Mouse (Mus musculus) MEL (cell line): Measurements from ENCODE around the gene Atf7. TPM values are rescaled to one million over a fixed set of nuclear protein-coding genes. Genes with fewer than 3 reads are reported as not detected.

ENCODE experiments used
- DNase-seq: peaks from one replicate; pipeline ENCODE4 v3.0.0; 2011; ENCODE audit warnings: low read depth, low spot score
- H3K27ac ChIP-seq: 2 replicates; pipeline ENCODE4 v1.5.1; 2012; ENCODE audit warnings: low read depth, mild to moderate bottlenecking, control low read depth, low read length, moderate library complexity; ENCODE audit not compliant: control insufficient read depth
- H3K27me3 ChIP-seq, 2 experiments: fragments of 150-350 bp in 1 of 2; sonication (generic) in 1 of 2; 2 replicates each; pipeline ENCODE4 v1.6.1; 2012; ENCODE audit warnings: low read length in 2 of 2, mild to moderate bottlenecking in 2 of 2, improper control_type of control experiment in 1 of 2, moderate library complexity in 1 of 2; ENCODE audit not compliant: insufficient read depth in 2 of 2, control insufficient read depth in 1 of 2
- H3K36me3 ChIP-seq, 2 experiments: 2 replicates each; pipeline ENCODE4 v1.6.1; 2012 to 2014; ENCODE audit warnings: low read length in 2 of 2, improper control_type of control experiment in 1 of 2, inconsistent platforms in 1 of 2, mild to moderate bottlenecking in 1 of 2; ENCODE audit not compliant: insufficient read depth in 2 of 2, control insufficient read depth in 1 of 2
- H3K4me1 ChIP-seq, 2 experiments: fragments of 150-350 bp in 1 of 2; sonication (generic) in 1 of 2; 2 replicates each; pipeline ENCODE4 v1.6.1; 2012; ENCODE audit warnings: low read length in 2 of 2, improper control_type of control experiment in 1 of 2, mild to moderate bottlenecking in 1 of 2; ENCODE audit not compliant: insufficient read depth in 2 of 2, control insufficient read depth in 1 of 2
- H3K4me3 ChIP-seq, 2 experiments: fragments of 150-350 bp in 1 of 2; sonication (generic) in 1 of 2; 2 replicates each; pipeline ENCODE4 v1.5.1; 2012; ENCODE audit warnings: low read depth in 2 of 2, low read length in 2 of 2, mild to moderate bottlenecking in 2 of 2, moderate library complexity in 2 of 2, control low read depth in 1 of 2, improper control_type of control experiment in 1 of 2; ENCODE audit not compliant: control insufficient read depth in 1 of 2, insufficient read depth in 1 of 2
- H3K79me2 ChIP-seq: 2 replicates; pipeline ENCODE4 v1.6.1; 2012; ENCODE audit warnings: mild to moderate bottlenecking, low read length, moderate library complexity; ENCODE audit not compliant: control insufficient read depth, poor library complexity, insufficient read depth
- H3K9ac ChIP-seq: 2 replicates; pipeline ENCODE4 v1.6.1; 2012; ENCODE audit warnings: low read depth, mild to moderate bottlenecking, control low read depth, low read length, moderate library complexity; ENCODE audit not compliant: control insufficient read depth, poor library complexity, severe bottlenecking
- H3K9me3 ChIP-seq: fragments of 150-350 bp; sonication (generic); replicated peaks from 2 replicates; pipeline ENCODE4 v1.6.1; 2012; ENCODE audit warnings: mild to moderate bottlenecking, low read length, improper control_type of control experiment, moderate library complexity; ENCODE audit not compliant: insufficient read depth
- BHLHE40 ChIP-seq: IDR thresholded peaks from 2 replicates; pipeline ENCODE4 v1.6.1; 2012; ENCODE audit warnings: low read depth, mild to moderate bottlenecking, inconsistent platforms, low read length, improper control_type of control experiment, borderline replicate concordance
- CHD1 ChIP-seq: IDR thresholded peaks from 2 replicates; pipeline ENCODE4 v1.6.1; 2012; ENCODE audit warnings: low read depth, mild to moderate bottlenecking, inconsistent platforms, low read length, improper control_type of control experiment
- CHD2 ChIP-seq: IDR thresholded peaks from 2 replicates; pipeline ENCODE4 v1.6.1; 2011; ENCODE audit warnings: low read length, improper control_type of control experiment
- CTCF ChIP-seq, 3 experiments: IDR thresholded peaks in 2 of 3; conservative IDR thresholded peaks in 1 of 3; 2 replicates each; pipeline ENCODE4 v1.5.1; 2011 to 2012; ENCODE audit warnings: low read length in 3 of 3, low read depth in 2 of 3, mild to moderate bottlenecking in 2 of 3, improper control_type of control experiment in 1 of 3, inconsistent platforms in 1 of 3, mixed read lengths in 1 of 3, moderate library complexity in 1 of 3; ENCODE audit not compliant: control insufficient read depth in 1 of 3, insufficient read depth in 1 of 3, poor library complexity in 1 of 3, severe bottlenecking in 1 of 3
- E2F4 ChIP-seq: IDR thresholded peaks from 2 replicates; pipeline ENCODE4 v1.6.1; 2011; ENCODE audit warnings: low read depth, low read length, improper control_type of control experiment, borderline replicate concordance
- EP300 ChIP-seq, 2 experiments: IDR thresholded peaks; 2 replicates each; pipeline ENCODE4 v1.6.1; 2011; ENCODE audit warnings: improper control_type of control experiment in 2 of 2, low read length in 2 of 2, low read depth in 1 of 2, mild to moderate bottlenecking in 1 of 2
- ETS1 ChIP-seq: IDR thresholded peaks from 2 replicates; pipeline ENCODE4 v1.6.1; 2012; ENCODE audit warnings: low read depth, mild to moderate bottlenecking, inconsistent platforms, low read length, improper control_type of control experiment, moderate library complexity
- GABPA ChIP-seq: IDR thresholded peaks from 2 replicates; pipeline ENCODE4 v1.6.1; 2012; ENCODE audit warnings: low read depth, mild to moderate bottlenecking, inconsistent platforms, low read length, improper control_type of control experiment, moderate library complexity
- GATA1 ChIP-seq: IDR thresholded peaks from 2 replicates; pipeline ENCODE4 v1.6.1; 2011; ENCODE audit warnings: low read depth, low read length, improper control_type of control experiment
- HCFC1 ChIP-seq: IDR thresholded peaks from 2 replicates; pipeline ENCODE4 v1.6.1; 2012; ENCODE audit warnings: low read depth, mild to moderate bottlenecking, inconsistent platforms, low read length, improper control_type of control experiment, moderate library complexity
- JUND ChIP-seq: IDR thresholded peaks from 2 replicates; pipeline ENCODE4 v1.6.1; 2011; ENCODE audit warnings: low read depth, mild to moderate bottlenecking, improper control_type of control experiment, low read length
- KAT2A ChIP-seq: conservative IDR thresholded peaks from 2 replicates; pipeline ENCODE4 v1.6.1; 2012; ENCODE audit warnings: low read depth, low read length, improper control_type of control experiment, inconsistent platforms
- MAFK ChIP-seq: IDR thresholded peaks from 2 replicates; pipeline ENCODE4 v1.6.1; 2011; ENCODE audit warnings: low read depth, mild to moderate bottlenecking, low read length, improper control_type of control experiment, borderline replicate concordance
- MAX ChIP-seq: IDR thresholded peaks from 2 replicates; pipeline ENCODE4 v1.6.1; 2011; ENCODE audit warnings: low read length, improper control_type of control experiment
- MAZ ChIP-seq: IDR thresholded peaks from 2 replicates; pipeline ENCODE4 v1.6.1; 2012; ENCODE audit warnings: low read depth, mild to moderate bottlenecking, inconsistent platforms, low read length, improper control_type of control experiment
- MEF2A ChIP-seq: IDR thresholded peaks from 2 replicates; pipeline ENCODE4 v1.6.1; 2014; ENCODE audit warnings: low read depth, mild to moderate bottlenecking, inconsistent platforms, low read length, improper control_type of control experiment; ENCODE audit not compliant: poor library complexity, insufficient replicate concordance, severe bottlenecking; ENCODE audit errors: extremely low read depth
- MXI1 ChIP-seq: IDR thresholded peaks from 2 replicates; pipeline ENCODE4 v1.6.1; 2011; ENCODE audit warnings: mild to moderate bottlenecking, low read depth, low read length, improper control_type of control experiment
- MYB ChIP-seq: IDR thresholded peaks from 2 replicates; pipeline ENCODE4 v1.6.1; 2011; ENCODE audit warnings: mild to moderate bottlenecking, low read depth, low read length, improper control_type of control experiment
- NELFE ChIP-seq: IDR thresholded peaks from 2 replicates; pipeline ENCODE4 v1.6.1; 2011; ENCODE audit warnings: low read depth, low read length, improper control_type of control experiment
- NRF1 ChIP-seq: IDR thresholded peaks from 2 replicates; pipeline ENCODE4 v1.6.1; 2014; ENCODE audit warnings: low read depth, mild to moderate bottlenecking, inconsistent platforms, low read length, improper control_type of control experiment, moderate library complexity; ENCODE audit not compliant: poor library complexity, insufficient read depth, severe bottlenecking
- POLR2A ChIP-seq, 2 experiments: IDR thresholded peaks; 2 replicates each; pipeline ENCODE4 v1.6.1; 2011 to 2012; ENCODE audit warnings: low read length in 2 of 2, mild to moderate bottlenecking in 2 of 2, control low read depth in 1 of 2, improper control_type of control experiment in 1 of 2, low read depth in 1 of 2, moderate library complexity in 1 of 2; ENCODE audit not compliant: control insufficient read depth in 1 of 2, insufficient read depth in 1 of 2, poor library complexity in 1 of 2
- POLR2AphosphoS2 ChIP-seq: IDR thresholded peaks from 2 replicates; pipeline ENCODE4 v1.6.1; 2011; ENCODE audit warnings: low read length, improper control_type of control experiment
- POLR2AphosphoS5 ChIP-seq: IDR thresholded peaks from 2 replicates; pipeline ENCODE4 v1.6.1; 2012; ENCODE audit warnings: low read depth, borderline replicate concordance, mild to moderate bottlenecking, inconsistent platforms, low read length, moderate library complexity, mixed read lengths
- RAD21 ChIP-seq: IDR thresholded peaks from 2 replicates; pipeline ENCODE4 v1.6.1; 2011; ENCODE audit warnings: mild to moderate bottlenecking, low read depth, low read length, improper control_type of control experiment
- RCOR1 ChIP-seq: IDR thresholded peaks from 2 replicates; pipeline ENCODE4 v1.6.1; 2012; ENCODE audit warnings: low read depth, mild to moderate bottlenecking, inconsistent platforms, low read length, improper control_type of control experiment
- SIN3A ChIP-seq: IDR thresholded peaks from 2 replicates; pipeline ENCODE4 v1.6.1; 2012; ENCODE audit warnings: low read length, improper control_type of control experiment, inconsistent platforms
- SMC3 ChIP-seq: IDR thresholded peaks from 2 replicates; pipeline ENCODE4 v1.6.1; 2011; ENCODE audit warnings: low read depth, low read length, improper control_type of control experiment
- TAL1 ChIP-seq: IDR thresholded peaks from 2 replicates; pipeline ENCODE4 v1.6.1; 2012; ENCODE audit warnings: mild to moderate bottlenecking, inconsistent platforms, low read length, moderate library complexity, mixed read lengths
- TCF12 ChIP-seq: IDR thresholded peaks from 2 replicates; pipeline ENCODE4 v1.6.1; 2014; ENCODE audit warnings: low read depth, mild to moderate bottlenecking, inconsistent platforms, low read length, improper control_type of control experiment, moderate library complexity
- UBTF ChIP-seq: IDR thresholded peaks from 2 replicates; pipeline ENCODE4 v1.6.1; 2012; ENCODE audit warnings: low read depth, mild to moderate bottlenecking, inconsistent platforms, low read length, improper control_type of control experiment, moderate library complexity, borderline replicate concordance; ENCODE audit not compliant: insufficient read depth
- USF2 ChIP-seq, 2 experiments: IDR thresholded peaks; 2 replicates each; pipeline ENCODE4 v1.6.1; 2011 to 2012; ENCODE audit warnings: improper control_type of control experiment in 2 of 2, low read length in 2 of 2, borderline replicate concordance in 1 of 2, inconsistent platforms in 1 of 2, low read depth in 1 of 2, mild to moderate bottlenecking in 1 of 2; ENCODE audit not compliant: insufficient read depth in 1 of 2
- ZC3H11A ChIP-seq: IDR thresholded peaks from 2 replicates; pipeline ENCODE4 v1.6.1; 2012; ENCODE audit warnings: low read depth, mild to moderate bottlenecking, inconsistent platforms, low read length, improper control_type of control experiment
- ZMIZ1 ChIP-seq: IDR thresholded peaks from 2 replicates; pipeline ENCODE4 v1.6.1; 2012; ENCODE audit warnings: low read depth, mild to moderate bottlenecking, inconsistent platforms, low read length, improper control_type of control experiment, moderate library complexity
- ZNF384 ChIP-seq: IDR thresholded peaks from 2 replicates; pipeline ENCODE4 v1.6.1; 2012; ENCODE audit warnings: low read depth, mild to moderate bottlenecking, inconsistent platforms, low read length, improper control_type of control experiment
- polyA plus RNA-seq, 2 experiments: library from polyadenylated mRNA; stranded (reverse) in 1 of 2; unstranded in 1 of 2; fragments of >175 nt in 1 of 2; fragments of >200 nt in 1 of 2; gene quantifications; 2 replicates each; pipeline versions ENCODE4 v1.2.1 to v1.2.4; 2012; ENCODE audit warnings: low replicate concordance in 2 of 2, low read depth in 1 of 2; ENCODE audit not compliant: insufficient read length in 2 of 2, insufficient read depth in 1 of 2, missing spikeins in 1 of 2
- total RNA-seq: library from RNA; depleted of rRNA; stranded (reverse); fragments of 300-350 nt; gene quantifications from 2 replicates; pipeline ENCODE4 v1.2.3, GENCODE M21; 2012

Gene Atf7
- total and polyA plus RNA-seq, 3 experiments: 12.8 to 49.6 TPM; not detected in 1

DNA sequence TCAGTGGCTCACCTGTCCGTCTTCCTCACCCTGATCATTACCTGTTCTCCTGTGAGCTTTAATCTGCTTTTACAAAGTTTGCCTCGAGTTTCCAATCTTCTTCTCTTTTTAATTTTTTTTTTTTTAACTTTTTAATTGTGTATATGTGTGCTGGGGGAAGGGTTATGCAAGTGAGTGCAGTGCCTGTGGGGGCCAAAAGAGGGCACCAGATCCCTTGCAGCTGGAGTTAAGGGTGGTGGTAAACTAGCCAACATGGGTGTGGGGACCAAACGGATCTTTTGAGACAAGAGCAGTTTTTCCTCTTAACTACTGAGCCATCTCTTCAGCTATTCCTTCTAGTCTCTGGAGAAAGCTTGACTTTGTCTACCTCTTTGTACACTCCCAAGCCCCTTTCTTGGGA lies 97.3 kb downstream of the Atf7 start:
- Histone ChIP-seq H3K36me3 (peaks cover 0 to 12% of the 10 kb centered on the region in 2 experiments; a peak in 2 of 4 replicates), H3K9ac (no peak overlapping the region), H3K4me3 (no peak overlapping the region), H3K79me2 (no peaks in the 10 kb centered on the region), H3K27ac (no peak overlapping the region), H3K27me3 (no peaks in the 10 kb centered on the region), H3K4me1 (no peaks in the 10 kb centered on the region), H3K9me3 (no peaks in the 10 kb centered on the region)
- DNase-seq: peak; percentile 65
- no peak for TF ChIP-seq RCOR1
- TF ChIP-seq E2F4: no peak
- TF ChIP-seq ZNF384: peak; percentile 53
- TF ChIP-seq GATA1: no peak
- TF ChIP-seq POLR2AphosphoS5: no peak
- TF ChIP-seq MAZ: no peak
- no peak for TF ChIP-seq POLR2AphosphoS2
- TF ChIP-seq EP300 (IDR thresholded peaks at IDR 0.05; ENCODE audit: low read depth in 1 of 2, low read length in 2 of 2): no peak
- no peak for TF ChIP-seq MAFK
- no peak for TF ChIP-seq USF2 (IDR thresholded peaks at IDR 0.05; ENCODE audit: borderline replicate concordance in 1 of 2, insufficient read depth in 1 of 2, low read depth in 1 of 2, low read length in 2 of 2)
- TF ChIP-seq MXI1: no peak
- no peak for TF ChIP-seq ZMIZ1
- TF ChIP-seq KAT2A: no peak
- TF ChIP-seq BHLHE40: no peak
- peak; percentile 66 for TF ChIP-seq RAD21
- no peak for TF ChIP-seq POLR2A (IDR thresholded peaks at IDR 0.05; ENCODE audit: control insufficient read depth in 1 of 2, insufficient read depth in 1 of 2, low read depth in 1 of 2, low read length in 2 of 2, poor library complexity in 1 of 2)
- TF ChIP-seq GABPA: no peak
- TF ChIP-seq ZC3H11A: 0 out of 2 replicates have a peak, but pooled peaks have one; percentile 34
- TF ChIP-seq SMC3: peak; percentile 46
- TF ChIP-seq JUND: no peak
- TF ChIP-seq UBTF: no peak
- TF ChIP-seq SIN3A: no peak
- TF ChIP-seq MEF2A: no peak
- no peak for TF ChIP-seq CHD1
- no peak for TF ChIP-seq MYB
- TF ChIP-seq CTCF (IDR thresholded peaks at IDR 0.05 in 2 of 3, conservative IDR thresholded peaks at IDR 0.05 in 1 of 3; ENCODE audit: control insufficient read depth in 1 of 3, insufficient read depth in 1 of 3, low read depth in 2 of 3, low read length in 3 of 3, poor library complexity in 1 of 3, severe bottlenecking in 1 of 3): peak; percentile 73 to 81 (median 73)
- no peak for TF ChIP-seq NELFE
- TF ChIP-seq ETS1: no peak
- TF ChIP-seq HCFC1: no peak
- TF ChIP-seq CHD2: no peak
- no peak for TF ChIP-seq TAL1
- TF ChIP-seq MAX: no peak
- TF ChIP-seq TCF12: no peak
- no peak for TF ChIP-seq NRF1
